Mouse (Mus musculus): ENCODE measurements at regions not wholly inside any gene's neighbourhood (a gene's known extent, or its start where the extent isn't known, plus 50 kb on each side); places are given as distances from the start of the nearest gene placed in this dataset.

GRCm38 (mm10) chr17:9598131-9598530 lies 71.4 kb downstream of the Pabpc6 start:
- TF ChIP-seq POLR2A (IDR thresholded peaks at IDR 0.05; ENCODE audit: low read depth, low read length) (no peak), CTCF (IDR thresholded peaks at IDR 0.05; ENCODE audit: borderline replicate concordance, insufficient read depth, low read length) (no peak)
